Mouse (Mus musculus): Measurements from ENCODE around the gene Arf1.

The Arf1 gene

DNA sequence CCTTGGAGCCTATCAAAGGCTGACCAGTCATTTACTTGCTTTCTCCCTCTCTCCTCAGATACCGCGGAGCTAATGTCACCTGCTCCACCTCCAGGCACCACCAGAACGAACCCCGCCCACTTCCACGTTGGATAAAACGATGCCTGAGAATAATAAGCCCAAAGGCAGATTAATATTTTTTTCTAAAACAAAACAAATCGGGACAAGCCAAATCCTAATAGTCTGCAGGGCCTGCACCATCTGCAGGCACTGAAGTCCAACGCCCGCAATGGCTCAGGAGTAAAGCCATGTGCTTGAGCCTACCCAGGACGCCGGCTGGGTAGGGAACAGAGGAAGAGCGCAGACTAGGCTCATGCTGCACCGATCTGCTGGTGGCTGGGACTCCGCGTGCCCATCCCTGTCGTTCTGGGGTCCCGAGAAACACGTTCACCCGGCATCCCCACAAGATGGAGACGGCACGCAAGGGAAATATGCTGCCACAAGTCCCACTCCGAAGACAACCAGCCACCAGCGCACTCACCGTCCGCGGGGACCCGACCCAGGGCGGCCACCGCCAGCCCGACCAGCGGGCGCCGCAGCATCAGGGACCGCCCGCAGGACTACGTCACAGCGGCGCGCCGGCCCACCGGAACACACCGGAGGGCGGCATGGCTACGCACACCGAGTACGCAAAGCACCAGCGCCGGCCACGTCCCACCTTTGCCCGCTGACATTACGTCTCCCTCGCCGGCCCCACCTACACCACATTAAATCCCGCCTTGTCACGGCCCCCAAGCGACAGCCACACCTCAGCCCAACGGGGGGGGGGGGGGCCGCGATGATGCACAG lies 36.6 kb downstream of the Arf1 start:
- peak; percentile 71 for DNase-seq (ENCODE audit: low spot score)

DNA sequence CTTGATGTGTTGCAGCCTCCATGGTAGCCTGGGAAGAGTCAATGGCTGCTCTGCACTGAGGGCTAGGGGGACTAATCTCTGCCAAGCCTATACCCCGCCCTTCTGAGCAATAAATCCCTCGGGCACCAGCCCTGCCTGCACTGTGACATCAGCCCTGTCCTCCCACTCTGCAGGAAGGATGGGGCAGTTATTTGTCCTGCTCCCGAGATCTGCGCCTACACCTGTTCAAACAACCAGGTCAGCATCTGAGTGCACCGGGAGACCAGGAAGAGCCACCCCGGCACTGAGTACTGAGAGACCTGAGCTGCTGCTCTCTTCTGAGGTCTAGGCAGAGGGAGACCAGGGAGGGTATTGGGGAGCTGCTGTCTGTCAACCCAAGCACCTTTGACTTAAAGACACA lies 40.4 kb downstream of the Arf1 start:
- no peak for DNase-seq (ENCODE audit: low spot score)

DNA sequence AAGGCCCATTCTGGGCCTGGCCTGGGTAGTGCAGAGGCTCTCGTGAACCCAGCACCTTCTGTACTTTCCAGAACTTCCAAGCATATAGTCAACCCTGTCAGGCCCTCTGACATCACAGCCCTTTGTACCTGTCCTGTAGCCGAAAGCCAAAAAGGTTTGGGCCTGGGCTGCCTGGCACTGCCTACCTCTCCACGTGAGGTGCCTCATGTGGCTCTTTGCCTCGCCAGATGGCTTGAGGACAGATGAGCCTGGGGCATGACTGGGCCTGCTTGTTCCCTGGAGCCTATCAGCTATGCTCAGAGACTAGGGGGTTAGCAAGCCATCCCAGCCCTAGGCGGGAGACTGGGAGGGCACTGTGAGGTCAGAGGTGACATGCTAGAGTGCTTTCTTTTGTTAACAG lies 42.6 kb downstream of the Arf1 start:
- DNase-seq (ENCODE audit: low spot score), result no peak

DNA sequence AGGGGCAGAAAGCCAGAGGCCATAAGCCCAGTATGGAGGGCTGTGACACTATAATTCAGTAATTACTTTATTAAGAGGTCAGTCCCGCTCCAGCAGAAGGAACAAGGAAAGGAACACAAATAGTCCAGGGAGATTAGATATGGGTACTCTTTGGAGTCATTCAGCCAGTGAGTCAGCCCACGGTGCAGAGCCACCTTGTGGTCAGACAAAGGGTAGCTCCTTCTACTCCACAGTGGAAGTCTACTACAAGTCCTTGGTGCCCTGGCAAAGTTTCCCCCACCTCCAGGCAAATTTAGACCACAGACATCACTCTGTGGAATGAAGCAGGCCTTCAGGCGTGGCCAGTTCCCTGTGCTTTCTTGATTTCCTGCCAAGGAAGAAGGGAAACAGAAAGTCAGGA lies 44.2 kb downstream of the Arf1 start:
- DNase-seq (ENCODE audit: low spot score), result peak; percentile 40

DNA sequence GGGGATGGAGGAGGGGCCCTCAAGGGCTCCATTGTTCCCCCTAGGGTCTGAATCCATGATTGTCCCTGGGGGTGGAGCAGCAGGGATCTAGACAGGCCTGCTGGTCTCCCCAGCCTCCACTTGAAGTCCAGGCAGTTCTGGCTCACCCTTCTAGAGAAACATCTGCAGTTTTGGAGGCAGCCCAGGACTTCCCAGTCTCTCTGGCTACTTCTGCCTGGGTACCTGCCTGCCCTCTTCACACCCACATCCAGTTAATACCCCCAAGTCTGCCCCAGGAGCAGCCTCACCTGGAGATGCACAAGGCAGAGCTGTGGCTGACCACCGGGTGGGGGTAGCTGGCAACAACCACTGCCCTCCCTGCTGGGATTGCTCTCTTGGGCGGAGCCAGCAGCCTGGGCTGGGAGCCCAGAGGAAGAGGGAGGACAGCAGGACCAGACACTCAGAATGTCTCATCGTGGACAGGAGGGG lies 45.2 kb downstream of the Arf1 start, which contains the start of gene Gjc2:
Gjc2 (minus strand) TSS at position 350 of the 468 bp plus-strand sequence.
- no peak for DNase-seq (ENCODE audit: low spot score)

DNA sequence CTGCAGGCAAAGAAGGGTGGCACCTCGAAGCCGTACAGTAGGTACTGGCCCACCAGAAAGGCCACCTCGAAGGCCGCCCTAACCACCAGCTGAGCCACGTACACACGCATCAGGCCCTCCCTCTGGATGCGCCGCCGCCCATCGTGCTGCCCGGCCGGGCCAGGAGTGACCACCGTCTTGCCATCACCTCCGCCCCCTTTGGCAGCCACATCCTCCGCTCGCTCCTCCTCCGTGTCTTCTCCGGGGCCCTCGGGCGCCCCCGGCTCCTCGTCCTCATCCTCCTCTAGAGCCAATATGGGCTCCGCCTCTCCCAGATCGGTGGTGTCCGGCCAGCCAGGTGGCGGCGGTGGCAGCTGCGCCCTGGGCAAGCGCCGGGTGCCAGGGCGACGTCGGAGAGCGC lies 51.1 kb downstream of the Arf1 start:
- no peak for DNase-seq (ENCODE audit: low spot score)

DNA sequence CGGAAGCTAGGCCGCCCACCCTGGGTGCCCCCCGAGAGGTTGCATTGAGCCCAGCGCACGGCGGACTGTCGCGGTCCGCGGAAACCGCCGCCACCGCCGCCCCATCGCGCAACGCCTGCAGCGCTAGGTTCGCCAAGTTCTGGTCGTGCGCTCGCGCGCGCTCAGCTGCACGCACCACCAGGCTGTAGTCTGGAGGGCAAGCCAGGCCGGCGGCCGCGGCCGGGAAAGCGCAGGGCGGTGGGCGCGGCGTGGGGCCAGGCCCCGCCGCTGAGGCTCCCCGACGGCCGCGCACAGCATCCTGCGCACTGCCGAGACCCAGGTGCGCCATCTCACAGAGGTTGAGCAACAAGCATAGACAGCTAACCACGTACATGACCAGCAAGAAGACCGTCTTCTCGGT lies 51.6 kb downstream of the Arf1 start:
- DNase-seq (ENCODE audit: low spot score), result no peak

DNA sequence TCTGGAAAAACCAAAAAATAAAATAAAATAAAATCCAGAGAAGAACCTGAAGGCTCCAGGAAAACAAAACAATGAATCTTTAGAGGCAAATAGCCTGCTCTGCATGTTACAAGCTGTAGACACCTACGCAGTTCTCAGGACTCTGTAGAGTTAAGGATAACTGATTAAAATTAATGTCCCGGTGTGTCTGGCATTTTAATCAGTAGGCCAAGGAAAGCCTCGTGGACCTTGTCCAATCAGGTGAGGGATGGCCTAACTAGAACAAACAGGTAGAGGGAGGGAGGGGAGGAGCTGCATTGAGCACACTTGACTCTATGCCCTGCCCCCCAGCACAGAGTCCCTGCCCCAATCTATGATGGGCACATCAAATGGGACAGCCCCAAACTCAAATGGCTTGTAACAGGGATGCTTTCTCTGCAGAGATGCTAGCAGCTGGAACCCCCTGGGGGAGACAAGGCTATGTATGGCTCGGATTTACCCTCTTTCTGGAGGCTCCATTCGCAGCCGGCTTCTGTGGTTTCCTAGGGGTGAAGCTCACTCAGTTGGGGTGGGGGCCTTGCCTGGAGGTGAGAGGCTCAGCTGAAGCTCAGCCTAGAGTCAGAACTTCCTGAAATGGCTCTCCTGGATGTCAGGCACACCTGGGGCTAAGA lies 53.8 kb downstream of the Arf1 start:
- no peak for DNase-seq (ENCODE audit: low spot score)

DNA sequence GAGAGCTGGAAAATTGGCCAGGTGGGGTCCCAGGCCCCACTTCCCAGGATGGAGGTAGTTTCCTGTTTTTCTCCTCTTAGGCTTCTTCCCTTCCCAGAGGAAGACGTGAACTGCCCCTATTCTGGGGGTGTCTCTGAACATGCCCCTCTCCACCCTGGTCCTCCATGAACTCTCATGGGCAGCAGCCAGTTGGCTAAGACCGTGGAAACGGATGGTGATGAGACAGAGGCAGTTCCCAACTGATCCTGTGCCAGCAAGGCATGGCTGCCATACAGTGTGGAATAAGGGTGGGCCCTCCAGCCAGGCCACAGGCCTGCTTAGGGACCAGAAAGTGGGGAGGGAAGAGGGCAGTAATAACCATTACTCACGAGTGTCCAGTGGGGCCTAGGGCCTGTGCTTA lies 57.5 kb downstream of the Arf1 start:
- DNase-seq (ENCODE audit: low spot score), result no peak

DNA sequence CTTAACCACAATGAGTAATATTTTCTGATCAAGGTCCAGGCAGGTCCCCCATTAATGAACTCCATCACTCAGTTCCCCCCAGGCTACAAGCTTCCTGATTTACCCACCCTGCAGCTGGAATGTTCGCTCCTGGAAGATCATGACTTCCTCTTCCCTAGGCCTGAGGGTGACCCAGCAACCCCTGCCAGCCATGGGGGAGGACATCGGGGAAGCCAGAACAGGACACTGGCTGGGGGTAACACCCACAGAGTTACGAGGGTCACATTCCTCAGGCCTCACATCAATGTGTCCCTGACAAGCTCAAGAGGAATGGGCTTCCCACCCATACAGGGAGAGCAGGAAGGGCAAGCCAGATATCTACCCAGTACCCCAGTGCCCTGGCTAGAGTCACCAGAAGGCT lies 58.3 kb downstream of the Arf1 start:
- no peak for DNase-seq (ENCODE audit: low spot score)

DNA sequence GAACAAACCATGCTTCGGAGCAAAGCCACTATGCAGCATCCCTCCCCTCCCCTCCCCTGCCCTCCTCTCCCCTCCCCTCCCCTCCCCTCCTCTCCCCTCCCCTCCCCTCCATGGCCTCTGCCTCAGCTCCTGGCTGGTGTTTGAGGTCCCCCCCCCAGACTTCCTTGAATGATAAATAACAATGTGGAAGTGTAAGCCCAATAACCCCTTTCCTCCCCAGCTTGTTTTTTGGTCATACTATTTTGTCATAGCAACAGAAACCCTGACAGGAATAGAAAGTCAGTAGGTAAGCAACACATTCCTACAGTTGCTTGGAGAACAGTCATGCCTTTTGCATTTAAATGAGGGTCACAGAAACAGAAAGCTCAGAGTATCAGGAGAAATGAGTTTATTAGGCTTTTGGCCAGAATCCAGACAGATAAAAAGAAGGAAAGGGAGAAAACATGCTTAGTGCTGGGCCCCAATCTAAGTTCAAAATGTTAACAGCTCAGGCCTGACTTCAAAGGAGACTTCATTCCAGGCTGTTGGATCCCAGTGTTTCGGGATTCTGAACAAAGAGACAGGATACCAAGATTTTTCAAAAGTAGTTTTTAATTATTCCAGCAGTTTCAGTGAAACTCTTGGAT lies 62.3 kb downstream of the Arf1 start:
- no peak for DNase-seq (ENCODE audit: low spot score)

DNA sequence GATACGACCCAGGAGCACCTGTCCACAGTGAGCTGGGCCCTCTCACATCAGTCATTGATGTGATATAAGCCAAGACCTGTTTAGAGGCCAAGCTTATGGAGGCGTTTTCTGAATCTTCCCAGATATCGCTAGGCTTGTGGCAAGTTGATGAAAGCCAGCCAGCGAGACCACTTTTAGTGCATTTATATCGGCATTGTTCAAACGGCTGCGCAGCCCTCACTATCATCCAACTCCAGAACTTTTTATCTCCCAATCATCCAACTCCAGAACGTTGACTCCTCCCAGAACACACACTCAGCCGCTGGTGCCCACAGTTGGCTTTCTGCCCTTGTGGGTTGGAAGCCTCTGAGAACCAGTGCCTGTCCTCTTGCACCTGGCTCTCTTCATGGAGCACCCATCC lies 63.7 kb downstream of the Arf1 start:
- no peak for DNase-seq (ENCODE audit: low spot score)

DNA sequence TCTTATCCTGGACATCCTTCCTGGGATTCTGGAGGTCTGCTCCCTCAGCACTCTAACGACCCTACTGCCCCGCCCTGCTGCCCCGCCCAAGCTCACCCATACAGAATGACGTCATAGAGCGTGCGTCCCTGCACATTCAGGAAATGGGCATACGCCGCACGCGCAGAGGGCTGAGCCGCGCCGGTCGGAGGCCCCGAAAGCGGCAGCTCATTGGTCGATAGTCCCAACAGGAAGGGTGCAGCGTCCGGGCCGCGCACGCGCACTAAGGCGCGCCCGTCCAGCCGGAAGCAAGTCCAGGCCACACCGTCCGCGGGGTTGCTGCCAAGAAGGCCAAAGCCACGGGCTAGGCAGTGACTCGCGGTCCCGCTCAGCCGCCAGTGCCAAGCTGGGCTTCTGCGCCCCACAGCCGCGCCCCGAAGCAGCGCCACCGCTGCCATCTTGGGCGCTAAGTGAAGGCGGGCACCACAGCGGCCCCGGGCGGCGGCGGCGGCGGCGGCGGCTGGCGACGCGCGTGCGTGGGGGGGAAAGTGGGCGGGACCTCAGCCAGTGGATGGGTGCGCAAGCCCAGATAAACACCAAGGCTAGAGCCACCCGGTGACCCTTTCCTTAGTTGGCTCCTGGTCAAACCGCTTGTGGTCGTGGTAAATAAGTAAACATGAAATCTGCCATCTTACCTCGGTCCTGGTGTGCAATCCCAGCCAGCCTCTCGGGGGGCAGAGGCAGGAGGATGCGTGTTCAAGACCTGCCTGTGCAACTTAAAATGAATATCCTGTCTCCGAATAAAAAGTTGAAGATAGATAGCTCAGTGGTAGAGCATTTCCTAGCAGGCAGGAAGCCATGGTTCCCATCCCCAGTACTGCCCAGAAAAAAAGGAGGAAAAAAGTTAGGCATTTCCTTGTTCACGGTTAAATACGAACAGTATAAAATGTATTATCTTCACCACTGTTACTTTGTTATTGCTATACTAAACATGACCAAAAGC lies 64.5 kb downstream of the Arf1 start, which contains the start of gene Iba57:
Iba57 (minus strand) TSS at position 485 of the 982 bp plus-strand sequence.
- DNase-seq (ENCODE audit: low spot score), result peak; percentile 97

DNA sequence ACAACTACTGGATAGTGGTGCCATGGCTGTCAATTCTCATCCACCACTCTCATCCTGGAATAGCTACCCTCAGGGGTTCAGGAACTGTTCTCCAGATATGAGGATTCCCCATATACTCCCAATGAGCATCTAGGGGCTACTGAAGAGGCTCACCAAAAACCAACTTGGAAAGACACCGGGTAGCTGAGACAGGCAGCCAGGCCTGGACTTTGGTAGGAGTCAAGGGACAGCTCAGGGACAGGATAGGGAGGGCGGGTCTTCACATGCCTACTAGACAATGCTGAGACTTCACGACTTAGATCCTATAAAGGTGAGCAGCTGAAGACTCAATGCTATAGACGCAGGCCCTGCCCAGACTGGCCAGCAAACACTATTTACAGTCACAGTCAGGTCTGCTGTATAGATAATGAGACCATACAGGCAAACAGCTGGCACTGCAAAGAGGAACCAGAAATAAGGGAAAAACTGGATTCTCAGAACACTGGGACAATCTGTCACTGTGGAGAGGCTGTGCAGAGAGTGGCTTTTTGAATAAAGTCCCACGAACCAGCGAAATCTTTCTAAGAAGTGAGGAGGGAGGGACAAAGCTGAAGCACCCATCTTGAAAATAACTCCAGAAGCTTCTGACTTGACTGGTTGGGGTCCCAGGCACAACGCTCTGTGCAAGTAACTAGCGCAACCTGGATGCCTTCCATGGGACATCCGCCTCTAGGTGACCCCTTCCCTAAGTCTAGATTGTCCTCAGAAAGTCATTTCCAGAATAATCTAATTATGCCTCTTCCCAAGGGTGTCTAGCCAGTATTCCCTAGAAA lies 65.4 kb downstream of the Arf1 start:
- DNase-seq (ENCODE audit: low spot score), result no peak

All from layer of hippocampus, adult 9-10 months (tissue).